Mouse (Mus musculus): ENCODE data around the gene Hsd17b7. TPM values are rescaled to one million over a fixed set of nuclear protein-coding genes. Genes with fewer than 3 reads are reported as not detected.

Hsd17b7 gene
- polyA plus RNA-seq, 1 experiment from 2014 or later: 24.0 TPM

- Histone ChIP-seq H3K4me3 (ENCODE audit: control insufficient read depth in 1 of 2, insufficient read depth in 1 of 2, low read depth in 1 of 2, low read length in 2 of 2) (no peak overlapping the region), H3K9ac (ENCODE audit: low read length) (no peak overlapping the region), H3K27me3 (ENCODE audit: control insufficient read depth, insufficient read depth, low read length) (no peaks in the 10 kb centered on the region), H3K27ac (replicated peaks in 1 of 2; ENCODE audit: control insufficient read depth in 1 of 2, insufficient read depth in 1 of 2, low read depth in 2 of 2, low read length in 2 of 2) (no peak overlapping the region), H3K9me3 (ENCODE audit: control insufficient read depth, low read length) (no peaks in the 10 kb centered on the region), H3K36me3 (ENCODE audit: control insufficient read depth, insufficient read depth, low read length) (no peaks in the 10 kb centered on the region), H3K4me1 (ENCODE audit: control insufficient read depth in 2 of 2, insufficient read depth in 2 of 2, low read length in 2 of 2) (0 out of 4 replicates have a peak, but pooled peaks cover 0 to 2% of the 10 kb centered on the region in 2 experiments), H3K4me2 (ENCODE audit: low read length) (no peak overlapping the region)
- ATAC-seq (ENCODE audit: insufficient number of reproducible peaks, insufficient read depth, low FRiP score, low read depth): no peak
- whole genome bisulfite sequencing: 75% methylated on average over 5 of the region's 5 CpGs
These were observed 59.9 kb downstream of the Hsd17b7 start for GRCm38 (mm10) chr1:169909163-169909562.

- Histone ChIP-seq H3K4me1 (ENCODE audit: control insufficient read depth in 2 of 2, insufficient read depth in 2 of 2, low read length in 2 of 2) (peaks cover 2 to 5% of the 10 kb centered on the region in 2 experiments; a peak in 2 of 4 replicates), H3K9ac (ENCODE audit: low read length) (no peak overlapping the region), H3K9me3 (ENCODE audit: control insufficient read depth, low read length) (no peaks in the 10 kb centered on the region), H3K4me2 (ENCODE audit: low read length) (no peak overlapping the region), H3K27me3 (ENCODE audit: control insufficient read depth, insufficient read depth, low read length) (no peaks in the 10 kb centered on the region), H3K36me3 (ENCODE audit: control insufficient read depth, insufficient read depth, low read length) (no peaks in the 10 kb centered on the region), H3K4me3 (ENCODE audit: control insufficient read depth in 1 of 2, insufficient read depth in 1 of 2, low read depth in 1 of 2, low read length in 2 of 2) (no peak overlapping the region), H3K27ac (replicated peaks in 1 of 2; ENCODE audit: control insufficient read depth in 1 of 2, insufficient read depth in 1 of 2, low read depth in 2 of 2, low read length in 2 of 2) (peak overlapping the region in 1 of 2 experiments; percentile 53; a peak in 3 of 4 replicates)
- ATAC-seq (ENCODE audit: insufficient number of reproducible peaks, insufficient read depth, low FRiP score, low read depth): 0 out of 2 replicates have a peak, but pooled peaks have one; percentile 35
- 67% methylated on average over 3 of the region's 3 CpGs for WGBS
These were observed 68.2 kb downstream of the Hsd17b7 start for GRCm38 (mm10) chr1:169900771-169901336.

Other genes with a start within 250 kb of the Hsd17b7 start
- 1.9 and 4.7 TPM in 2 replicates for gene Rgs4, start 221.6 kb downstream of the Hsd17b7 start, polyA plus RNA-seq (2014; fragmentation: Nextera tagmentation; extraction: Ambion mirVana)
- gene Ccdc190, start 40.6 kb downstream of the Hsd17b7 start, polyA plus RNA-seq (2014; fragmentation: Nextera tagmentation; extraction: Ambion mirVana): not detected in 2 replicates
- 6.2 and 6.5 TPM in 2 replicates for gene Ddr2, start 141.5 kb upstream of the Hsd17b7 start, polyA plus RNA-seq (2014; fragmentation: Nextera tagmentation; extraction: Ambion mirVana)
- gene Uap1, start 205.7 kb upstream of the Hsd17b7 start, polyA plus RNA-seq (2014; fragmentation: Nextera tagmentation; extraction: Ambion mirVana): 44.4 and 45.6 TPM in 2 replicates
- 8.7 and 9.0 TPM in 2 replicates for gene Uhmk1, start 246.2 kb upstream of the Hsd17b7 start, polyA plus RNA-seq (2014; fragmentation: Nextera tagmentation; extraction: Ambion mirVana)